Mouse (Mus musculus) myocyte (in vitro differentiated cells): ENCODE measurements at regions not wholly inside any gene's neighbourhood (a gene's known extent, or its start where the extent isn't known, plus 50 kb on each side); places are given as distances from the start of the nearest gene placed in this dataset.

Experiments used
- CEBPB ChIP-seq: IDR thresholded peaks from 2 replicates; pipeline ENCODE4 v1.6.1; 2011; ENCODE audit warnings: mild to moderate bottlenecking, moderate library complexity; ENCODE audit not compliant: poor library complexity, insufficient read depth, severe bottlenecking
- E2F4 ChIP-seq: IDR thresholded peaks from one replicate; pipeline ENCODE4 v1.6.1; 2011; ENCODE audit warnings: mild to moderate bottlenecking, control low read depth, moderate library complexity; ENCODE audit not compliant: insufficient read depth
- MYOD1 ChIP-seq, 3 experiments: IDR thresholded peaks; one replicate each; pipeline ENCODE4 v1.6.1; 2011; ENCODE audit warnings: control low read depth in 2 of 3, low read depth in 2 of 3, mild to moderate bottlenecking in 2 of 3, moderate library complexity in 1 of 3; ENCODE audit not compliant: insufficient read length in 2 of 3, control insufficient read depth in 1 of 3
- MYOG ChIP-seq, 3 experiments: IDR thresholded peaks; one replicate each; pipeline ENCODE4 v1.6.1; 2011; ENCODE audit warnings: control low read depth in 2 of 3, low read depth in 2 of 3, mild to moderate bottlenecking in 2 of 3; ENCODE audit not compliant: insufficient read length in 2 of 3, control insufficient read depth in 1 of 3, insufficient read depth in 1 of 3
- POLR2A ChIP-seq: IDR thresholded peaks from one replicate; pipeline ENCODE4 v1.6.1; 2011; ENCODE audit warnings: low read depth, mild to moderate bottlenecking, control low read depth, moderate library complexity; ENCODE audit not compliant: insufficient read length
- POLR2AphosphoS2 ChIP-seq: IDR thresholded peaks from one replicate; pipeline ENCODE4 v1.6.1; 2011; ENCODE audit warnings: low read depth, control low read depth; ENCODE audit not compliant: insufficient read length
- REST ChIP-seq: IDR thresholded peaks from one replicate; pipeline ENCODE4 v1.6.1; 2011; ENCODE audit warnings: mild to moderate bottlenecking, control low read depth, moderate library complexity; ENCODE audit not compliant: insufficient read depth, insufficient read length
- TCF12 ChIP-seq: IDR thresholded peaks from one replicate; pipeline ENCODE4 v1.6.1; 2011; ENCODE audit warnings: mild to moderate bottlenecking, control low read depth; ENCODE audit not compliant: poor library complexity, insufficient read depth, severe bottlenecking

GRCm38 (mm10) chr8:7026247-7026844 is 1634.7 kb downstream of the Efnb2 start:
- TF ChIP-seq POLR2A (no peak), TCF12 (no peak), E2F4 (no peak), MYOG (IDR thresholded peaks at IDR 0.05; ENCODE audit: control insufficient read depth in 1 of 3, insufficient read depth in 1 of 3, insufficient read length in 2 of 3, low read depth in 2 of 3) (no peak), CEBPB (no peak), MYOD1 (IDR thresholded peaks at IDR 0.05; ENCODE audit: control insufficient read depth in 1 of 3, insufficient read length in 2 of 3, low read depth in 2 of 3) (no peak), REST (no peak), POLR2AphosphoS2 (no peak)
